Mouse (Mus musculus) central nervous system, embryonic 11.5 days (tissue): ENCODE data around the gene Klhl40. TPM values are rescaled to one million over a fixed set of nuclear protein-coding genes. Genes with fewer than 3 reads are reported as not detected.

Experiments
- polyA plus RNA-seq: library from polyadenylated mRNA; depleted of rRNA; stranded (reverse); fragments of >200 nt; gene quantifications from 2 replicates; pipeline ENCODE4 v1.2.3, GENCODE M21; 2012; rRNA removed

Gene Klhl40
- 0.12 and 1.5 TPM in 2 replicates for polyA plus RNA-seq

GRCm38 (mm10) chr9:121777484-121778065 lies at the start of gene Klhl40:
TSS of gene Klhl40 (plus strand) at chr9:121777607.

GRCm38 (mm10) chr9:121759091-121760081 lies 18.0 kb upstream of the Klhl40 start, which contains the start of gene Zfp651:
TSS of gene Zfp651 (plus strand) at chr9:121759330.

GRCm38 (mm10) chr9:121791757-121792521 lies 14.5 kb downstream of the Klhl40 start, which contains the start of gene Hhatl:
TSS of gene Hhatl (minus strand) at chr9:121792507.

Other genes starting within 250 kb of the Klhl40 start
- not detected in 2 replicates for gene Lyzl4, start 135.5 kb upstream of the Klhl40 start, polyA plus RNA-seq
- gene Vipr1, start 134.9 kb upstream of the Klhl40 start, polyA plus RNA-seq, result 0.27 and 0.32 TPM in 2 replicates
- 13.2 and 14.1 TPM in 2 replicates for gene Sec22c, start 72.1 kb upstream of the Klhl40 start, polyA plus RNA-seq
- gene Ss18l2, start 67.3 kb upstream of the Klhl40 start, polyA plus RNA-seq, result 35.0 and 65.5 TPM in 2 replicates
- gene Nktr, start 58.4 kb upstream of the Klhl40 start, polyA plus RNA-seq, result 117 and 173 TPM in 2 replicates
- gene Zfp651, start 18.3 kb upstream of the Klhl40 start, polyA plus RNA-seq, result 35.1 and 38.3 TPM in 2 replicates
- gene Hhatl, start 14.9 kb downstream of the Klhl40 start, polyA plus RNA-seq, result 0.24 and 0.48 TPM in 2 replicates
- 2.1 and 3.2 TPM in 2 replicates for gene Ccdc13, start 61.9 kb downstream of the Klhl40 start, polyA plus RNA-seq
- gene Higd1a, start 80.8 kb downstream of the Klhl40 start, polyA plus RNA-seq, result 50.0 and 60.2 TPM in 2 replicates
- 0.37 and 0.46 TPM in 2 replicates for gene Ackr2, start 120.7 kb downstream of the Klhl40 start, polyA plus RNA-seq
- gene Cyp8b1, start 138.7 kb downstream of the Klhl40 start, polyA plus RNA-seq, result not detected in 2 replicates
- gene Fam198a, start 173.4 kb downstream of the Klhl40 start, polyA plus RNA-seq, result 0.70 and 0.77 TPM in 2 replicates
- gene Pomgnt2, start 219.5 kb downstream of the Klhl40 start, polyA plus RNA-seq, result 9.6 and 11.7 TPM in 2 replicates